Mouse (Mus musculus) c-Kit-negative CD71-positive TER-119-positive erythroid progenitor cells, embryonic 14.5 days (primary cell): ENCODE results near the gene Gm13278.
"Not testable (repeated sequence)": the region's sequence is repeated elsewhere in the genome, so short reads cannot be mapped to it uniquely, and the experiment has no call there.

ENCODE experiments used
- DNase-seq: peaks from one replicate; pipeline ENCODE4 v3.0.0-alpha.2; 2013; ENCODE audit warnings: low read depth, low spot score

Gene Gm13278

GRCm38 (mm10) chr4:88791250-88791649 lies at the start of gene Gm13278:
Gm13278 (plus strand) TSS chr4:88791550.
- not testable (repeated sequence) for DNase-seq

DNA sequence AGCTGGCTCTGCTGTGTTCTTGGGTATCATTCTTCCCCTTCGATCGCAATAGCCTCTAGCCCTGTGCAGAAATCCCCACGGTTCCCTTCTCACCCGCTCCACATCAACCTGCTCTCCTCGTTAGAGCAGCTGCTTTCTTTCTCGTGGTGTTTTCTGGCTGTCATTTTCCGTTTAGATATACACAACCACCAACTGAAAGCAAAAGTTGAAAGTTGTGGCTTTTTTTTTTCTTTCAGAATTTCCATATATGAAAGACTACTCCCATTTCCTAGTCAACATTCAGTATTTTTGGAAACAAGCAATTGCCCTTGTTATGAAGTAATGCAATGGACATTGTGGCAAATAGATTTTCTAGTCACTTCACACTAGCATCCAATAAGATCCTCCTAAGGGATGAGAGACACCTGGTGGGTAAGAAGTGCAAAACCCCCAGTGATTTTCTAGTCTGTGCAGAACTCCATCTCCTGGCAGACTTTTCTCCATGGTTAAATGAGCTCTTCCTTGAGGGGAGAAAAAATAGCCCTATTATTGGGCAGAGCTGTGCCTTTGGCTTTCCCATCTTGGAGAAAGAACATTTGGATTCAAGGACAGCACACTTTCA lies 48.5 kb upstream of the Gm13278 start:
- DNase-seq, result no peak

GRCm38 (mm10) chr4:88744207-88744606 lies 47.1 kb upstream of the Gm13278 start:
- DNase-seq, result no peak

DNA sequence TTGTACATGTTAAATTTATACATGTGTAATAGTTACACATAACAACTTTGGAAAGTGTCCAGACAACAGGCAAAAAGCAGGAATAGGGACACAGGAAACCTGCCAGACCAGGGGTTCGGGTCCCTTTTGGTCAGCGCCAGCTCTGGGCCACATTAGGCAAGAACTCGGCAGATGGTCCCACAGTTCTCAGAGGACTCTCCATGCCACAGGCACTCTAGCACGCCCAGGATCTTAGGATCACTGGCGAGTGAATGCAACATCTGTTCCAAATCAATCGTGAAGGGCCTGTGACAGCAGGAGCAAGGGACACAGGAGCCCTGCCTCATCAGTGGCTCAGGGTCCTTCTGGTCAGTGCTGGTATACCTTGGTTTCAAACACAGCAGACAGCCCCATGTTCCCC lies 41.4 kb upstream of the Gm13278 start:
- no peak for DNase-seq

DNA sequence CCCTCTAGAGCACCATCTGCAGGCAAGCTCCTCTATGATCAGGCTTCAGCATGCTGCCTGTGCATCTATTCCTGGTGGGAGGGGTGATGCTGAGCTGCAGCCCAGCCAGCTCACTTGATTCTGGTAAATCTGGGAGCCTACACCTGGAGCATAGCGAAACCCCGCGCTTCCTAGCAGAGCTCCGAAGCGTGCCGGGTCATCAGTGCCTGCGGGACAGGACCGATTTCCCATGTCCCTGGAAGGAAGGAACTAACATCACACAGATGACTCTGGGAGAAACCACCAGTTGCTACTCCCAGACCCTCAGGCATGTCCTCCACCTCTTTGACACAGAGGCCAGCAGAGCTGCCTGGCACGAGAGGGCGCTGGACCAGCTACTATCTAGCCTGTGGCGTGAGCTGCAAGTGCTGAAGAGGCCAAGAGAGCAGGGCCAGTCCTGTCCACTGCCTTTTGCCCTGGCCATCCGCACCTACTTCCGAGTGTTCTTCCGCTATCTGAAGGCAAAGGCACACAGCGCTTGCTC lies 36.5 kb upstream of the Gm13278 start, which contains the start of gene Gm13271:
TSS of gene Gm13271 (plus strand) at position 51 of the 523 bp plus-strand sequence.
- not testable (repeated sequence) for DNase-seq

DNA sequence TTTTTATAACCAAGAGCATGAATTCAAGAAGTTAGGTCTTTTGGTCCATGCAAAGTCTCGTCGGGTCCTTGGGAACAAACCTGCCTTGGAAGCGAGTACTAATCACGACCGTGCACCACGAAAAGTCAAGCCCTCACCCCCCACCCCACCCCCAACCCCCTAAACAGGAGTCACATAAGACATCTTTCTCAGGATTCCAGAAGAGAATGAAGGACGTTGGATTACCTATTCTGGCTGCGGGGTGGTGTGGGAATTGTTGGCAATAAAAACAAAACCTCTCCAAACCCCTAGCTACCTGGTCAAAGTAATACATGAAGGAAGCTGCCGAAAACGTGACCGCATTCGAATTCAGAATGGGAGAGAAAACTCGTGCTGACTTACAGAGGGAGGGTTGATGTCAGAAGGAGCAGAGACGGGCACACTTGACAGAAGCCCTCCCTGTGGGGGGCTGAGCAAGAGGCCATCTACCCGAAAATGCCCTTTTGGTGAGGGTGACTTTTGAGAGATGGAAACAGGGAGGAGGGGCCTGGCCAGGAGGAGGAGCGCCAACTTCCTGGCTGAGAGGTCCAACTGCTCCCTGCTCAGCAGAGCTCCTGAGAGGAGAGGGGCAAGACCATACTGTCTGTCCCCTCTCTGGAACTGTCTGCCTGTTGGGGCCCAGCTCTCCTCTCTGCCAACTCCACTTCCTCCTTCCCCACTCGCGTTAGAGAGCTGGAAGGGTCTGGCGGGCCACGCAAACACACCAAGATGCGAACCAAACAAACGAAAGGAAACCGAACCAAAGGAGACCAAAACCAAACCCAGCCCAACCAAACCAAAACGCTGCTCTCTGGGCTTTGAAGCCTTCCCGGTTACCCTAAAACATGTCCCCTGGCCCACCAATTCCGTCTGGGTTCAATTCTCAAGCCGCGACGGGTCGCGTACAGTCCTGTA lies 34.5 kb upstream of the Gm13278 start:
- not testable (repeated sequence) for DNase-seq

- DNase-seq, result not testable (repeated sequence)
These were observed 33.7 kb upstream of the Gm13278 start for GRCm38 (mm10) chr4:88757628-88758031.

- not testable (repeated sequence) for DNase-seq
These were observed 32.6 kb upstream of the Gm13278 start for GRCm38 (mm10) chr4:88758751-88759150.

DNA sequence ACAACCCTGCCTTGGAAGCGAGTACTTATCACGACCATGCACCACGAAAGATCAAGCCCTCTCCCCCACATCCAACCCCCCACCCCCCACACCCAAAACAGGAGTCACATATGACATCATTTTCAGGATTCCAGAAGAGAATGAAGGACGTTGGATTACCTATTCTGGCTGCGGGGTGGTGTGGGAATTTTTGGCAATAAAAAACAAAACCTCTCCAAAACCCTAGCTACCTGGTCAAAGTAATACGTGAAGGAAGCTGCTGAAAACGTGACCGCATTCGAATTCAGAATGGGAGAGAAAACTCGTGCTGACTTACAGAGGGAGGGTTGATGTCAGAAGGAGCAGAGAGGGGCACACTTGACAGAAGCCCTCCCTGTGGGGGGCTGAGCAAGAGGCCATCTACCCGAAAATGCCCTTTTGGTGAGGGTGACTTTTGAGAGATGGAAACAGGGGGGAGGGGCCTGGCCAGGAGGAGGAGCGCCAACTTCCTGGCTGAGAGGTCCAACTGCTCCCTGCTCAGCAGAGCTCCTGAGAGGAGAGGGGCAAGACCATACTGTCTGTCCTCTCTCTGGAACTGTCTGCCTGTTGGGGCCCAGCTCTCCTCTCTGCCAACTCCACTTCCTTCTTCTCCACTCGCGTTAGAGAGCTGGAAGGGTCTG lies 31.6 kb upstream of the Gm13278 start, which contains the start of gene Gm13283:
TSS of gene Gm13283 (plus strand) at position 510 of the 659 bp plus-strand sequence.
- not testable (repeated sequence) for DNase-seq

GRCm38 (mm10) chr4:88760431-88760830 lies 30.9 kb upstream of the Gm13278 start:
- DNase-seq, result not testable (repeated sequence)

DNA sequence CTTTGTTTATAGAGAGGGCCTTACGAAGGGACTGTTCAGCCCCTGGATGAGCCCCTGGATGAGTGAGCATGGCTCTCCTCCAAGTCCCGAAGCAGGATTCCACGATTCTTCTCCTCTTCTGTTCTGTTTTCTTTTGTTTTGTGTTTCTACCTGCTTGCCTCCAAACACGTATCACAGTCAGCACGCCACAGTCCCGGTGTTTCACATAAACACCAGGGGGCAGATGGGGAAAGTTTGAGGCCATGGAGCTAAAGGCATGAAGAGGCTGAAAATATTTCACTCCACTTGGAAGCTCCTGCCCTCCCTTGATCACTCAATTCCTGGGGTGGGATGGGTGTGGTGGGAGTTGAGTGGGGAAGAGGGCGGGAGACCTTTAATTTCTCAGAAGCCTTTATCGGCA lies 29.6 kb upstream of the Gm13278 start:
- DNase-seq, result not testable (repeated sequence)

- DNase-seq, result not testable (repeated sequence)
These were observed 29.0 kb upstream of the Gm13278 start for GRCm38 (mm10) chr4:88762341-88762740.

DNA sequence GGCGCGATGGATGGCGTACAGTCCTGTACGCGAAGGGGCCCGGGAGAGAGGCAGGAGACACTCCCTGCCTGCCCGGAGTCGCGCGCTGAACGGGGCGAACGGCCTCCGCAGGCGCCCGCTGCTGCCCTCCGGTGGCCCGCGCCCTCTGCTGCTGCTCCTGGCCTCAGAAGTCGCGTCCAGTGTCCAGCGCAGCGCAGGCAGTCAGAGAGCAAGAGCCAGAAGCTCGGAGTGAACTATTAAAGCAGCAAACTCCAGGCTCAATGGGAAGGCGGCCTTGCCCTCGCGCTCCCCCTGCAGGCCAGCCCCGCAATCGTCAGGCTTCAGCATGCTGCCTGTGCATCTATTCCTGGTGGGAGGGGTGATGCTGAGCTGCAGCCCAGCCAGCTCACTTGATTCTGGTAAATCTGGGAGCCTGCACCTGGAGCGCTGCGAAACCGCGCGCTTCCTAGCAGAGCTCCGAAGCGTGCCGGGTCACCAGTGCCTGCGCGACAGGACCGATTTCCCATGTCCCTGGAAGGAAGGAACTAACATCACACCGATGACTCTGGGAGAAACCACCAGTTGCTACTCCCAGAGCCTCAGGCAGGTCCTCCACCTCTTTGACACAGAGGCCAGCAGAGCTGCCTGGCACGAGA lies 27.8 kb upstream of the Gm13278 start:
- DNase-seq, result not testable (repeated sequence)

DNA sequence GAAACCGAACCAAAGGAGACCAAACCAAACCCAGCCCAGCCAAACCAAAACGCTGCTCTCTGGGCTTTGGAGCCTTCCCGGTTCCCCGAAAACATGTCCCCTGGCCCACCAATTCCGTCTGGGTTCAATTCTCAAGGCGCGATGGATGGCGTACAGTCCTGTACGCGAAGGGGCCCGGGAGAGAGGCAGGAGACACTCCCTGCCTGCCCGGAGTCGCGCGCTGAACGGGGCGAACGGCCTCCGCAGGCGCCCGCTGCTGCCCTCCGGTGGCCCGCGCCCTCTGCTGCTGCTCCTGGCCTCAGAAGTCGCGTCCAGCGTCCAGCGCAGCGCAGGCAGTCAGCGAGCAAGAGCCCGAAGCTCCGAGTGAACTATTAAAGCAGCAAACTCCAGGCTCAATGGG lies 17.8 kb upstream of the Gm13278 start, which contains the start of gene Gm13290:
TSS of gene Gm13290 (plus strand) at position 301 of the 400 bp plus-strand sequence.
- not testable (repeated sequence) for DNase-seq

- not testable (repeated sequence) for DNase-seq
These were observed 14.7 kb upstream of the Gm13278 start, which contains the start of gene Gm13289 for GRCm38 (mm10) chr4:88776622-88777021. Gm13289 (plus strand) TSS chr4:88776922.

- not testable (repeated sequence) for DNase-seq
These were observed 11.8 kb upstream of the Gm13278 start, which contains the start of gene Gm13272 for GRCm38 (mm10) chr4:88779550-88779949. Gm13272 (plus strand) TSS chr4:88779850.

DNA sequence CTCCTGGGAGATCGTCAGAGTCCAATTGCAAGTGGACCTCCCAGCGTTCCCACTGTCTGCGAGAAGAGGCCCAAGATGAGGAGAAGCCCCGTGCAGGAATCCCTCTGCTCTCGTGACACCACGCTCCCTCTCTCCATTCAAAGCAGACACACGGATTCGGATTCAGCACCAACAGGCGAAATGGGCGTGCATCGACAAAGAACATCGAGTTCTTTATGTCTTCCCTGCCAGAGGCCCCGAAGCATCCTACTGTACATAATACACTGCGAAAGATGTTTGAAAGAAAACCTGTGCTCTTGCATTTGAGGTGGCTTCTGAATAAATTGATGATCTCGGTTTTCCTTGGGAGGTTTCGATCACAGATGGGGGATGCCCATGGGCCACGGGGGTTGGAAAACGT lies 11.0 kb upstream of the Gm13278 start:
- DNase-seq, result not testable (repeated sequence)

DNA sequence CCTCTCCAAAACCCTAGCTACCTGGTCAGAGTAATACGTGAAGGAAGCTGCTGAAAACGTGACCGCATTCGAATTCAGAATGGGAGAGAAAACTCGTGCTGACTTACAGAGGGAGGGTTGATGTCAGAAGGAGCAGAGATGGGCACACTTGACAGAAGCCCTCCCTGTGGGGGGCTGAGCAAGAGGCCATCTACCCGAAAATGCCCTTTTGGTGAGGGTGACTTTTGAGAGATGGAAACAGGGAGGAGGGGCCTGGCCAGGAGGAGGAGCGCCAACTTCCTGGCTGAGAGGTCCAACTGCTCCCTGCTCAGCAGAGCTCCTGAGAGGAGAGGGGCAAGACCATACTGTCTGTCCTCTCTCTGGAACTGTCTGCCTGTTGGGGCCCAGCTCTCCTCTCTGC lies 9.5 kb upstream of the Gm13278 start, which contains the start of gene Ifnz:
TSS of gene Ifnz (plus strand) at position 301 of the 400 bp plus-strand sequence.
- DNase-seq, result not testable (repeated sequence)

GRCm38 (mm10) chr4:88782335-88782734 lies 9.0 kb upstream of the Gm13278 start:
- not testable (repeated sequence) for DNase-seq

GRCm38 (mm10) chr4:88785409-88785808 lies 5.9 kb upstream of the Gm13278 start, which contains the start of gene Gm13276:
Gm13276 (plus strand) TSS chr4:88785709.
- not testable (repeated sequence) for DNase-seq

DNA sequence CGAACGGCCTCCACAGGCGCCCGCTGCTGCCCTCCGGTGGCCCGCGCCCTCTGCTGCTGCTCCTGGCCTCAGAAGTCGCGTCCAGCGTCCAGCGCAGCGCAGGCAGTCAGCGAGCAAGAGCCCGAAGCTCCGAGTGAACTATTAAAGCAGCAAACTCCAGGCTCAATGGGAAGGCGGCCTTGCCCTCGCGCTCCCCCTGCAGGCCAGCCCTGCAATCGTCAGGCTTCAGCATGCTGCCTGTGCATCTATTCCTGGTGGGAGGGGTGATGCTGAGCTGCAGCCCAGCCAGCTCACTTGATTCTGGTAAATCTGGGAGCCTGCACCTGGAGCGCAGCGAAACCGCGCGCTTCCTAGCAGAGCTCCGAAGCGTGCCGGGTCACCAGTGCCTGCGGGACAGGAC lies 2.9 kb upstream of the Gm13278 start, which contains the start of gene Gm13277:
TSS of gene Gm13277 (plus strand) at position 231 of the 400 bp plus-strand sequence.
- DNase-seq, result not testable (repeated sequence)
